Comparison of ENCODE assay signal across 9 mouse cellular contexts in the genomic region with DNA sequence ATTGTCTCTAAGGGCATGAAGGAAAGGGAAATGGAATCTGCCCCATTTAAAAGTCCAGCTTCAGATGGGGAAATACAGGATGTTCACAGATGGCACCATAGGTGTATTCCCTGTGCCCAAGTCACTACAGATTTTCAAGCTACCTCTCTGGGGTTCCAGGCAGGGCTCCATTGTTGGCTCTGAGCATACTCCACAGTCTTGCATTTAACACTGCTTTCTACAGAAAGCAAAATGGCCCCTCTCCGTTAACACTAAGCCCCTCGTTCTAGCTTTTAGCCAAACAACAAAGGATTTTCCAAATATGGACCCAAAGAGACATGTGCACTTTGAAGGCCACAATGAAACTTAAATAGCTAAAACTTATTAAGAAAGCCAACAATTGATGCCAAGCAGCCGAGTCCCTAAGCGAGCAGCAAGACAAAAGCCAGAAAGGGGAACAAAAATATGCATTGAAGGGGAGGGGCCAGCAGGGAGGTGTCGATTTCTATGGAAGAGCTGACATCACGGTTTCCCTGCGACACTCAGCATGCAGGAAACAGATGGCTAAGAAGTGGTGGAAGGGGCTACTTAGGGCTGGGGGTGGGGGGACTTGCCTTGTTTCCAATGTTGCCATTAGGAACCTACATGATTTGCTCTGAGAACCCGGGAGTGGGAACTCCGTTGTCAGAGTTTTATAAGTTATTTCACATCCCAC. TPM values are rescaled to one million over a fixed set of nuclear protein-coding genes. Genes with fewer than 3 reads are reported as not detected.
A peak's percentile ranks its signal among the peaks of the same experiment; 100 is the strongest.
DNase-seq lines count a peak whose midpoint lies in the region; ATAC-seq and TF ChIP-seq lines count a peak whose summit lies in the region.
"Had no signal": no experiment of that assay in that cellular context is flagged by ENCODE, and none has a peak within 500 bp of the region (broad histone marks: within the 10 kb centered on the region; RNA-seq: fewer than 3 reads in every experiment).

No protein-coding gene starts in this region.

- H3K4me3 ChIP-seq in heart, embryonic 13.5 days, result peak overlapping the region; percentile 3; the same call in 1 of the 2 replicates
- H3K4me3 ChIP-seq in bone marrow macrophage, adult 2 months (ENCODE audit: insufficient read depth, low read length), result peak overlapping the region; percentile 49
- H3K4me3 ChIP-seq in forebrain, embryonic 16.5 days (replicated peaks; ENCODE audit: low read length), result no peak overlapping the region
- H3K4me3 ChIP-seq in macrophage (ENCODE audit: inconsistent target), result no peak overlapping the region; the same call in 1 of the 2 replicates

- peaks cover 33% of the 10 kb centered on the region for H3K36me3 ChIP-seq in heart, embryonic 13.5 days
- H3K36me3 ChIP-seq in forebrain, embryonic 16.5 days (ENCODE audit: control insufficient read depth, insufficient read depth), result no peaks in the 10 kb centered on the region
- no peaks in the 10 kb centered on the region for H3K36me3 ChIP-seq in macrophage (ENCODE audit: inconsistent target)

- H3K4me1 ChIP-seq in heart, embryonic 13.5 days, result peaks cover 85% of the 10 kb centered on the region
- H3K4me1 ChIP-seq in bone marrow macrophage, adult 2 months (ENCODE audit: control insufficient read depth, insufficient read depth, low read length), result peaks cover 32% of the 10 kb centered on the region
- H3K4me1 ChIP-seq in forebrain, embryonic 16.5 days (replicated peaks; ENCODE audit: control insufficient read depth, insufficient read depth, low read length), result peaks cover 6% of the 10 kb centered on the region

- no peak for TF ChIP-seq CTCF in bone marrow macrophage, adult 2 months (IDR thresholded peaks at IDR 0.05; ENCODE audit: low read depth, low read length)

- H3K9me3 ChIP-seq in heart, embryonic 13.5 days, result no peaks in the 10 kb centered on the region
- H3K9me3 ChIP-seq in forebrain, embryonic 16.5 days (ENCODE audit: control insufficient read depth, low read length), result no peaks in the 10 kb centered on the region

- no peak for ATAC-seq in heart, embryonic 13.5 days (ENCODE audit: extremely low read depth, insufficient number of reproducible peaks, low FRiP score, low TSS enrichment)
- ATAC-seq in forebrain, embryonic 16.5 days, result no peak

- no peak for DNase-seq in heart, adult 8-10 months (ENCODE audit: low spot score)
- no peak for DNase-seq in left cerebral cortex, postnatal 4 days
- no peak for DNase-seq in thymus, postnatal 14 days
- no peak for DNase-seq in layer of hippocampus, adult 18-20 months (ENCODE audit: low spot score in 2 of 2)
- DNase-seq: adrenal gland, postnatal 14 days had no signal

- peak overlapping the region; percentile 43 for H3K4me2 ChIP-seq in heart, embryonic 13.5 days
- peak overlapping the region; percentile 37 for H3K4me2 ChIP-seq in forebrain, embryonic 16.5 days (ENCODE audit: low read length)

- peaks cover 100% of the 10 kb centered on the region for H3K79me2 ChIP-seq in macrophage (ENCODE audit: inconsistent target)

- H3K9ac ChIP-seq in heart, embryonic 13.5 days, result peak overlapping the region; percentile 41
- 0 out of 2 replicates have a peak overlapping the region, but pooled peaks have one; percentile 26 for H3K9ac ChIP-seq in forebrain, embryonic 16.5 days (replicated peaks; ENCODE audit: low read depth, low read length)

- peak overlapping the region; percentile 84 for H3K27ac ChIP-seq in heart, embryonic 13.5 days (replicated peaks)
- peak overlapping the region; percentile 79 for H3K27ac ChIP-seq in bone marrow macrophage, adult 2 months (ENCODE audit: insufficient read depth, low read depth, low read length)
- H3K27ac ChIP-seq in forebrain, embryonic 16.5 days (ENCODE audit: low read length), result peak overlapping the region; percentile 12; the same call in 1 of the 2 replicates
- H3K27ac ChIP-seq in macrophage, result peak overlapping the region; percentile 63

- intact Hi-C loops in left cerebral cortex, postnatal 4 days (cut with DNase I), result no loop called here

- H3K27me3 ChIP-seq in heart, embryonic 13.5 days (replicated peaks), result no peaks in the 10 kb centered on the region
- no peaks in the 10 kb centered on the region for H3K27me3 ChIP-seq in forebrain, embryonic 16.5 days (replicated peaks; ENCODE audit: control insufficient read depth, insufficient read depth, low read length)

- 22% methylated on average over 9 of the region's 9 CpGs for WGBS in heart, embryonic 13.5 days
- WGBS in forebrain, embryonic 16.5 days, result 10% methylated on average over 9 of the region's 9 CpGs
- 2% methylated on average over 9 of the region's 9 CpGs for WGBS in macrophage (ENCODE audit: missing documents)

- no peak for TF ChIP-seq POLR2A in bone marrow macrophage, adult 2 months (IDR thresholded peaks at IDR 0.05; ENCODE audit: borderline replicate concordance, low read depth, low read length)

RNA-seq across cellular contexts. Expression of a gene that starts 11.4 kb away (rescaled TPM):
- 26.2 and 27.9 TPM in 2 replicates for polyA plus RNA-seq in heart, embryonic 13.5 days (2015; fragmentation: Nextera tagmentation; extraction: Ambion mirVana)
- total RNA-seq in heart, adult 8-10 months (2022), result 10 to 100 TPM; 32.9 to 44.3 (median 39.1) TPM
- 29.1 and 36.1 TPM in 2 replicates for polyA plus RNA-seq in bone marrow macrophage, adult 2 months (2012; ENCODE audit: insufficient read depth, insufficient read length, missing spikeins)
- polyA plus RNA-seq in forebrain, embryonic 16.5 days (2015; fragmentation: Nextera tagmentation; extraction: Ambion mirVana), result 3.8 and 4.5 TPM in 2 replicates
- total RNA-seq in macrophage (2018; cell fraction: chromatin; rRNA removed), result 100 to 1,000 TPM in 13 of 26 experiments, 10 to 100 TPM in 13; 73.0 to 287 (median 98.6) TPM
- 100 to 1,000 TPM in 2 of 26 experiments, 10 to 100 TPM in 24; 51.5 to 132 (median 63.9) TPM for total RNA-seq in macrophage (2018; cell fraction: cytosol; rRNA removed)
- total RNA-seq in macrophage (2018; cell fraction: nucleus; rRNA removed), result 100 to 1,000 TPM in 8 of 26 experiments, 10 to 100 TPM in 18; 70.5 to 224 (median 90.7) TPM
- polyA plus RNA-seq in macrophage (2018), result 36.3 to 40.3 TPM (median 37.2 TPM) in 3 replicates
- total RNA-seq in left cerebral cortex, postnatal 4 days (2021), result 10 to 100 TPM; 18.0 to 18.7 TPM
- total RNA-seq in layer of hippocampus, adult 18-20 months (2021), result 10 to 100 TPM; 18.0 to 19.5 TPM

RNA-seq across cellular contexts. Expression of a gene that starts 40.4 kb away (rescaled TPM):
- 26.9 and 27.3 TPM in 2 replicates for polyA plus RNA-seq in heart, embryonic 13.5 days (2015; fragmentation: Nextera tagmentation; extraction: Ambion mirVana)
- total RNA-seq in heart, adult 8-10 months (2022), result 10 to 100 TPM in 2 of 4 experiments, 1 to 10 TPM in 2; 7.2 to 11.7 (median 9.6) TPM
- polyA plus RNA-seq in bone marrow macrophage, adult 2 months (2012; ENCODE audit: insufficient read depth, insufficient read length, missing spikeins), result 8.9 and 9.8 TPM in 2 replicates
- 25.8 and 32.2 TPM in 2 replicates for polyA plus RNA-seq in forebrain, embryonic 16.5 days (2015; fragmentation: Nextera tagmentation; extraction: Ambion mirVana)
- total RNA-seq in macrophage (2018; cell fraction: chromatin; rRNA removed), result 10 to 100 TPM in 1 of 26 experiments, 1 to 10 TPM in 21, under 1 TPM in 2, not detected in 2; 0.70 to 11.2 (median 3.8) TPM
- total RNA-seq in macrophage (2018; cell fraction: cytosol; rRNA removed), result 1 to 10 TPM; 3.7 to 8.4 (median 5.6) TPM
- total RNA-seq in macrophage (2018; cell fraction: nucleus; rRNA removed), result 10 to 100 TPM in 3 of 26 experiments, 1 to 10 TPM in 23; 1.8 to 13.7 (median 5.1) TPM
- 6.9 to 13.1 TPM (median 9.1 TPM) in 3 replicates for polyA plus RNA-seq in macrophage (2018)
- 10 to 100 TPM; 23.6 to 25.7 TPM for total RNA-seq in left cerebral cortex, postnatal 4 days (2021)
- 10 to 100 TPM; 35.1 to 35.7 TPM for total RNA-seq in layer of hippocampus, adult 18-20 months (2021)

Comparison
In these comparisons a context has a peak if more than half of its experiments do, and no peak if none do; other contexts are left out.
1. H3K27ac ChIP-seq: peak in every context shown above with its lines; median percentile 84 in heart, embryonic 13.5 days; 79 in bone marrow macrophage, adult 2 months; 63 in macrophage; 12 in forebrain, embryonic 16.5 days.
2. H3K4me3 ChIP-seq: peak in heart, embryonic 13.5 days (single experiment) and bone marrow macrophage, adult 2 months (single experiment); none in forebrain, embryonic 16.5 days (single experiment) and macrophage (single experiment).